Mouse (Mus musculus): Measurements from ENCODE around the gene Slc25a21. TPM values are rescaled to one million over a fixed set of nuclear protein-coding genes. Genes with fewer than 3 reads are reported as not detected.
A peak's percentile ranks its signal among the peaks of the same experiment; 100 is the strongest.
"Not testable (repeated sequence)": the region's sequence is repeated elsewhere in the genome, so short reads cannot be mapped to it uniquely, and the experiment has no call there.

Gene Slc25a21
- total RNA-seq (2021) (under 1 TPM; 0.40 to 0.52 TPM), polyA plus RNA-seq (2012; rRNA removed) (0.04 and 0.07 TPM in 2 replicates)
- long read RNA-seq: 0 reads

DNA sequence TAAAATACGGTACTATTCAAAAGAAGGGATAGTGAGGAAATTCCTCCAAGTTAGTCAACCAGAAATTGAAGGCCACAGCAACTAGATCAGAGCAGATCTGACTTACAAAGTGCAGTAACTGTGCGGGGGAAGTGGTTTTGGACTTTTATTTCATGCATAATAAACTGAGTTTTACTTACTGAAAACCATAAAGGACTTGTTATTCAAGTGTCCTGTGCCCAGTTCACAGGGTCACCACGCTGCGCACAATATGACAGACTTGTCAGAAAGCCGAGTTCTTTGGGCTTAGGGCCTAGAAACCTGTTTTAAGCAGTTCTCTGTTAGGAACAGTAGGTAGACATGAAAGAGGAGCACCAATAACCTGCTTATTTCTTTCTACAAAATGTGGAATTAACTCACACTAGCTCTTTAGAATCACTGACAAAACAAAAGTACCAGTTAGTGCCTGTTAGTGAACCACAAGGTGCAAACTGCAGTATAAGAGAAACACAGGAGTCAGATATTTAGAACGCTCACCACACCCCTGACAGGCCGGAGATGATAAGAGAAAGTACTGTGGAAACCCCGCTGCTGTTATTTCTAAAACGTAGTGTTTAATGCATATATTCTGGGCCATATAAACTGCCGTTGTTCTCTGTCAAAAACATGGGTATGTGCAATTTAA, at the start of gene Slc25a21:
Gene Slc25a21, minus strand, starts transcription at position 110 of the 664 bp plus-strand sequence.
- no peak for DNase-seq

DNA sequence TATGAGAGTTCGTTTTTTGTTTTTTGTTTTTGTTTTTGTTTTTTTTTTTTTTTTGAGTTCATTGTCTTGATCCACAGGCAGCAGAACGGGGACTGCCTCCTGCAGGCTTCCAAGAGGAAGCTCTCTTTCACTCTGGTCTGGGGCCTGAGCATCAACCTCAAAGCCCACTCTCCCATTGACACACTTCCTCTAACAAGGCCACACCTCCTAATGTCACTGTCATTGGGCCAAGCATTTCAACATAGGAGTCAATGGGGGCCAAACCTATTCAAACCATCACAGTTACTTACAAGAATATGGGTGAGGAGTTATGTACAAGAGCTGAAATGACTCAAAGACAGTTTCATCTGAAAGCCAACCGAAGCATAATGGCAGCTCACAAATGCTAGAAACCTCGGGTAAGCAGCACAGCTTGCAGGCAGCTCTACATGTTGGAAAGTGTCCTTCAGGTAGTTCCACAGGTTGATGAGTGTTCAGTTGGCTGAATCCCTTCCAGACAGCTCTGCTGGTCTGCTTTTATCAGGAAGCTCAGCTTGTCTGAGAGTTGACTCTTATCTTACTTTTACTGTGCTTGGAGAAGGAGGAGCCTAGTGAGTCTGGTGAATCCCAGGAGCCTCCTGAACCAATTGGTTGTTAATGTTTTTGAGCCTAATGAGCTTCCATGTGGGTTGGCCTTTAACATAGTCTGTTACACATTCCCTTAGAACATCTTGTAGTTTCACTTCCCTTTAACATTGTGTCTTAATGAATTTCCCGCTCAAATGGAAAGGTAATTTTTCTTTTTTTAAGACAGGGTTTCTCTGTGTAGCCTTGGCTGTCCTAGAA, 46.6 kb upstream of the Slc25a21 start:
- no peak for DNase-seq

- no peak for DNase-seq
Observed at GRCm38 (mm10) chr12:57233386-57233785, 36.1 kb upstream of the Slc25a21 start.

- DNase-seq: peak; percentile 26
Observed at GRCm38 (mm10) chr12:57231085-57231875, 34.0 kb upstream of the Slc25a21 start.

GRCm38 (mm10) chr12:57230192-57230706, 33.0 kb upstream of the Slc25a21 start, which contains the start of the genes Prps1l3 and Mipol1:
Gene Prps1l3 (plus strand): TSS chr12:57230412.
Gene Mipol1 (plus strand): TSS chr12:57230427.
- peak; percentile 93 for DNase-seq

GRCm38 (mm10) chr12:57229703-57230102, 32.4 kb upstream of the Slc25a21 start:
- DNase-seq: no peak

GRCm38 (mm10) chr12:57227776-57228175, 30.5 kb upstream of the Slc25a21 start:
- DNase-seq: no peak

GRCm38 (mm10) chr12:57226411-57226810, 29.1 kb upstream of the Slc25a21 start:
- DNase-seq: no peak

GRCm38 (mm10) chr12:57212463-57212862, 15.2 kb upstream of the Slc25a21 start:
- not testable (repeated sequence) for DNase-seq

DNA sequence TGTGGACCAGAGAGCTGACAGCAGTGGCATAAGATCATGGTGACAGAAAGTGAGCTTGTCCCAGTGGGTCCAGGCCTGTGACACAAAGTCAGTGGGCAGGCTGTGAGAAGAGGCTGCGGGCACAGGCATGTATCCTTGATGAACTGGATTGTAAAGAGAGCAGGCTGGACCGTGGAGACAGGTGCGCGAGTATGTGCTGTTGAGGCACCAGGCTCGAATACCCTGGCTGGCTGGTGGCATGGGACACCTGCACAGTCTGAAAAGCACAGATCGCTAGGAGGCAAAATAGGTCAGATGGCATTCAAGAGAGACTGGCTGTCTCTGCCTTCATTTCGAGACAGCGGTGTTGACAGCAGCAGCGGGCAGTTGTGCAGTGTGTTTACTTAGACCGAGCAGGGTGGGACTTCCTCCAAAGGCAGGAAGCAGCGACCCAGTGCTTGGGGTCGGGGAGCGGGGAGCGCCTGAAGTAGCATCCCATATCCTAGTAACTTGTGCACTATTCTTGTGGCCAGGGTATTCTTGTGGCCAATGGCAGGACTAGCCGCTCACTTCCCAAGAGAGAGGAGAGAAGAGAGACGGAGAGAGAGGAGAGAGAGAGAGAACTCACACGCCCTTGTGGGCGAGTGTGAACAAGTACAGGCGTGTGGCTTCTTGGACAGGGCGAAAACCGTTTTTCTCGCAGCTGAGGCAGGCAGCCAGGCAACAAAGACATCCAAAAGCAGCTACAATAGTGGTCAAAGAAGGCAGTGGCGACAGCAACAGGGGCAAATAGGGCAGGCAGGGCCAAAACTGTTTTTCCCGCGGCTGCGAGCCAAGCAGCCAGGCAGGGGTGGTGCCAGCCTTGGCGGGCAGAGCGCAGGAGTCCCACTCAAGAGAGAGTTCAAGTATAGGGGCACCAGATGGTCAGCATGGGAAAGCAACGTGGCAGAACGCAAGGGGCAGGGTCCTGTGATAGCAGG, 14.4 kb upstream of the Slc25a21 start:
- peak; percentile 51 for DNase-seq

DNA sequence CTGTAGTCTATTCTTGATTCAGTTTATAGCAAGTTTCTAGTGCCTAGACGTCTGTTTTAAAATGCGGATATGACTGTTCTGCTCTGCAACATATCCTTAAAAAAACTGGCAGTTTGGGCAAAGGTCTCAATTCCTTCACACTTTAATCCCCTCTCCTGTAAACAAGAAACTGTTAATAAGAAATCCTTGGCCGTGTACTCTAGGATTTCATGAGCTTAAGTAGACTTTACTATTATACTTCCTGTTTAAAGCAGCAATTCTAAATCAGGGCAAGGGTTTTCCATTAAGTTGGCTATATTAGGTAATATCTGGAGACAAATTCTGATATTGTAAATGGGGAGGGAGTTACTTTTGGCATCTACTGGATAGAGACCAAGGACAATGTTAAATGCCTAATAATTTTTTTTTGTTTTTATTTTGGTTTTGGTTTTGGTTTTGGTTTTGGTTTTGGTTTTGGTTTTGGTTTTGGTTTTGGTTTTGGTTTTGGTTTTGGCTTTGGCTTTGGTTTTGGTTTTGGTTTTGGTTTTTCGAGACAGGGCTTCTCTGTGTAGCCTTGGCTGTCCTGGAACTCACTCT, 7.1 kb upstream of the Slc25a21 start:
- DNase-seq: no peak

DNA sequence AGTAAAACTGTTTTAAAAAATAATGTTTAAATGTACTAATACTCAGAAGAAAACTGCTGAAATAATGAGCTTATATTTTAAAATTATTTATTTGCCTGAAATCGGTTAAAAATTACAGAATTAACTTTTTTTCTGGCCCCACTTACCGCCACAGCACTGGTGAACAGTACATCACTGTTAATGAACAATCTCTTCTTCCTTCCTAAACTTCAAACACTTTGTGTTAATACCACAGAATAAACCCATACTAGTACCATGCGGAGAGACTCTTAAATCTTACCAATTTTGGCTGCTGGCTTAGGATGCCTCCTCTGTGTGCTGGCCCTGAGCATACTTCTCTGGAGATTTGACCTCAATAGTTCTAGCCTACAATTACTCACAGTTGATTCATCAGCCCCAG, 4.6 kb upstream of the Slc25a21 start:
- peak; percentile 8 for DNase-seq

DNA sequence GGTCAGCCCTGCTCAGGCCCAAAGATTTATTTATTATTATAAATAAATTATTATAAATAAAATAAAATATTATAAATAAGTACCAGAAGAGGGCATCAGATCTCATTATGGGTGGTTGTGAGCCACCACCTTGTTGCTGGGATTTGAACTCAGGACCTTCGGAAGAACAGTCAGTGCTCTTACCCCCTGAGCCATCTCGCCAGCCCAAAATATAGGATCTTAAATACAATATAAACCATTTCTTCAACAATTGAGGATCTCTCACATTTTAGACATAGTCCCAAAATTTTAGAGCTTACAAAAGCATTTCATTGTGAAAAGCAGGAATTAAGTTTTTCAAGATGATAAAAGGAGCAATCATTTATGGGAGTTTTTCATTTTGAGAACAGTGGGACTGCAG, 2.2 kb upstream of the Slc25a21 start:
- no peak for DNase-seq

DNA sequence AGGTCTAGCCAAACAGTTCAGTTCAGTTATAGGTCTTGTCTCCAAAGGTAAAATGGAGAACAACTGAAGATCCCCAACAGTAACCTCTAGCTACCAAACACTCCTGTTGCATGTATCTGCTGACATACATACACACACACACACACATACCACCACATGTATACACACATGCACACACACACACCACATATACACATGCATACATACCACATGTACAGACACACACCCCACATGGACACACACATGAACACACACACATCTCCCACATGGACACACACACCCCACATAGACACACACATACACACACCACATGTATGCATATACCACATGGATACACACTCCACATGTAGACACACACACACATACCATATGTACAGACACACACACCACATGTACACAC, 997 bp upstream of the Slc25a21 start:
- no peak for DNase-seq

GRCm38 (mm10) chr12:57196608-57197362, 487 bp downstream of the Slc25a21 start:
- DNase-seq: peak; percentile 62

DNA sequence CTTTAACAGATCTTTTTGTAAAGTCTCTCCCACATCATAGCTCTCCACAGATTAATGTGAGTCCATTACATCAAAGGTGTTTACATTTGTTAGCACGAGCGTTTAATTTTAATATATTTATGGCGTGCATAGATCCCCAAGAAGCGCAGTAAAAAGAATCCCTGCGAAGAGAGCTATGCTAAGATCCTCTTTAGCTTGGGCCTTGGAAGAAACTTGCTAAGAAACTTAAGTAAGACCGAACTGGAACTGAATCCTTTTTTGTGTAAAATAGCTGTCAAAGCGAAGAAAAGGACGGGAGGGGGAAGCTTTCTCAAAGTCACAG, 1.0 kb downstream of the Slc25a21 start:
- no peak for DNase-seq

GRCm38 (mm10) chr12:57194609-57195008, 2.7 kb downstream of the Slc25a21 start:
- peak; percentile 32 for DNase-seq

GRCm38 (mm10) chr12:57187032-57187431, 10.2 kb downstream of the Slc25a21 start:
- no peak for DNase-seq

DNA sequence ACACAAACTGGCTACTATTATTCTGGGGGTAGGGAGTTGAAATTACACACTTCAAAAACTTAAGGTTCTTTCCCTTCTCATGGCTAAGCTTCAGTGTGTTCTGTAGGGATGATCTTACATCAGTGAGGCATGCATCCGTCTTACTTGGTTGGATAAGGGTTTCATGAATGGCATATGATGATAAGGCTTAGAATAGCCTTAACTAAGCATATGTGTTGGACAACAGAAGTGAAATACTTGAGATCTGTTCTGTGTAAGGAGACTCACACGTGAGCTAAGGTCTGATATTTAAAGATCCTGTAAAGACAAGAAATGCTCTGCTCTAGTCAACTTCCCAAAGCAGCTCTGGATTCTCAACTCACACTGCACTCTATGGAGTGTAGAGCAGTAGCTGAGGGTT, 11.1 kb downstream of the Slc25a21 start:
- DNase-seq: no peak

DNA sequence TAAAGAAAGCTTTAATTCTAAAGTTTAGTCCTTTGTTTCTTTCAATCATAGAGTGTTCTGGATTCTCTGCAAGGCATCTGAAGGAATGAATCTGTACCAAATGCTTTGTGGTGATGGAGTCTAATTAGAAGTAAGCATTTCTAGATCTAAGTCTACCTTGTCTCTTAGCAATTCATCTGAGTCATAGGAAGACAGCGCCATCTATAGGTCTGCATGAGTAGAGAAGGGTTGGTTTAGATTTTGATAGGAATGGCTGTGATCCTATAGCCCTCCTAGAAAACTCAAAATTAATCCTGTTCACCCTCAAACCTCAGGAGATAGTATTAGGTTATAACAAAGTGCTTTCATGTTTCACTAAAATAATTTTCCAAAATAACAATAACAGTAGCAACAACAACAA, 11.8 kb downstream of the Slc25a21 start:
- DNase-seq: no peak

Data from adrenal gland, adult 2 months (tissue).